In the genomic region with DNA sequence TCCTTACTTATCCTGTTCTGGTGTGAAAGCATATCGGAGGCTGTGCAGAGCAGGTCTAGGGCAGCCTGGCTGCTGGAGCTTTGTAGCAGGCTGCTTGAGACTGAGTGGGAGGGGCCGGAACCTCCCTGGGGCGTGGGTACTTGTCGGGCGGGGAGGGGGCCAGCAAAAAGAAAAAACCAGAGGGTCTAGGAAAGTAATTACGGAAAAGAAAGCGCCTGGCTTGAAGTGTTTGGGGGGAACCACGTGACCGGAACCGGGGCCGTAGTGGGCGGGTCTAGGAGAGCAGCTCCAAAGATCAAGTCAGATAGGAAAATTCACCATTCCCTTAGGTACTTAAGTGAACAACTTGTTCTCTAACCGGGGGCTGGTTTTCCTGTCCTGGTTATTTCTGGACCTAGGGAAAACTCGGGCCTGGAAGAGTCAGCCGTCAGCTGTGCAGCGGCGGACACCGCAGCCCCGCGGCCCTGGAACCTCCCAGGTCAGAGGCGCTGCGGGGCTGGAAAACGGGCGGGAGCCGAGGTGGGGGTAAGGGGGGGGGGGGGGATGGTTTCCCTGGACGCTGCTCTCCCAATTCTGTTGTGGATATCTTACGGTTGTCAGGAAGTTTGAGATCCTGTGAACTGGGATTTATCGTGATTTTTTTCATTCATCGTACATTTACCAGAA, we compare ENCODE assay signal across 8 mouse cellular contexts. TPM values are rescaled to one million over a fixed set of nuclear protein-coding genes. Genes with fewer than 3 reads are reported as not detected.
DNase-seq lines count a peak whose midpoint lies in the region; ATAC-seq lines count a peak whose summit lies in the region.

A gene (plus strand): TSS at position 271 of the 666 bp plus-strand sequence.

- peak within 1 kb of the TSS; percentile 76 for H3K9ac ChIP-seq in hindbrain, embryonic 13.5 days

- 0% methylated on average over 29 of the region's 29 CpGs for WGBS in hindbrain, embryonic 13.5 days

- DNase-seq in T-cell, adult 2 months (ENCODE audit: low spot score): peak; percentile 62
- DNase-seq in cerebellum, postnatal 25 days: peak; percentile 80 to 84
- DNase-seq in frontal cortex, postnatal 25 days (ENCODE audit: low spot score in 2 of 2): peak; percentile 54 to 61
- peak; percentile 66 to 71 for DNase-seq in layer of hippocampus, postnatal 14 days (ENCODE audit: low spot score in 2 of 2)
- peak; percentile 87 for DNase-seq in lung, postnatal 10 days
- DNase-seq in ovary, postnatal 14 days (ENCODE audit: low spot score): peak; percentile 61
- peak; percentile 59 to 64 for DNase-seq in thymus, postnatal 10 days (ENCODE audit: low spot score in 2 of 2)

- H3K9me3 ChIP-seq in hindbrain, embryonic 13.5 days: no peaks in the 10 kb centered on the region

- peaks cover 23% of the 10 kb centered on the region for H3K4me1 ChIP-seq in hindbrain, embryonic 13.5 days (replicated peaks)

- H3K4me2 ChIP-seq in hindbrain, embryonic 13.5 days: peak within 1 kb of the TSS; percentile 58

- peak; percentile 96 for ATAC-seq in hindbrain, embryonic 13.5 days (ENCODE audit: low FRiP score)

- peak within 1 kb of the TSS; percentile 87 for H3K27ac ChIP-seq in hindbrain, embryonic 13.5 days

- H3K36me3 ChIP-seq in hindbrain, embryonic 13.5 days: no peaks in the 10 kb centered on the region

- no peaks in the 10 kb centered on the region for H3K27me3 ChIP-seq in hindbrain, embryonic 13.5 days

- H3K4me3 ChIP-seq in hindbrain, embryonic 13.5 days: peak within 1 kb of the TSS; percentile 63

RNA-seq across cellular contexts. Expression of the gene that starts here (rescaled TPM):
- 35.4 and 37.1 TPM in 2 replicates for polyA plus RNA-seq in hindbrain, embryonic 13.5 days (2015; fragmentation: Nextera tagmentation; extraction: Ambion mirVana)
- 10 to 100 TPM in 1 of 2 experiments, 1 to 10 TPM in 1; 9.9 to 11.4 TPM for total RNA-seq in layer of hippocampus, postnatal 14 days (2021)

Comparison
In these comparisons a context has a peak if more than half of its experiments do, and no peak if none do; other contexts are left out.
1. Peak in every context shown above with its lines: DNase-seq, ATAC-seq, H3K4me3 ChIP-seq and H3K27ac ChIP-seq.